Mouse (Mus musculus) limb, embryonic 13.5 days (tissue): ENCODE measurements at regions not wholly inside any gene's neighbourhood (a gene's known extent, or its start where the extent isn't known, plus 50 kb on each side); places are given as distances from the start of the nearest gene placed in this dataset.

Source experiments
- ATAC-seq: fragments of 200-750 bp; cut with Nextera tagmentation; 2 replicates; pipeline ENCODE4 v1.8.0; 2017; ENCODE audit warnings: low read depth, moderate number of reproducible peaks, moderate TSS enrichment; ENCODE audit not compliant: low FRiP score
- H3K27ac ChIP-seq: fragments of 300-500 bp; sonication (generic); 2 replicates; pipeline ENCODE4 v1.5.1; 2015; ENCODE audit warnings: inconsistent platforms, mild to moderate bottlenecking, moderate library complexity
- H3K27me3 ChIP-seq: fragments of 300-500 bp; sonication (generic); 2 replicates; pipeline ENCODE4 v1.6.1; 2015; ENCODE audit warnings: mild to moderate bottlenecking, inconsistent platforms
- H3K36me3 ChIP-seq: fragments of 300-500 bp; sonication (generic); 2 replicates; pipeline ENCODE4 v1.6.1; 2015; ENCODE audit warnings: inconsistent platforms, mild to moderate bottlenecking, moderate library complexity
- H3K4me1 ChIP-seq: fragments of 300-500 bp; sonication (generic); 2 replicates; pipeline ENCODE4 v1.6.1; 2015; ENCODE audit warnings: inconsistent platforms
- H3K4me2 ChIP-seq: fragments of 300-500 bp; sonication (generic); replicated peaks from 2 replicates; pipeline ENCODE4 v1.6.1; 2015; ENCODE audit warnings: inconsistent platforms, mild to moderate bottlenecking, moderate library complexity
- H3K4me3 ChIP-seq: fragments of 300-500 bp; sonication (generic); 2 replicates; pipeline ENCODE4 v1.5.1; 2015; ENCODE audit warnings: moderate library complexity, mild to moderate bottlenecking, inconsistent platforms
- H3K9ac ChIP-seq: fragments of 300-500 bp; sonication (generic); 2 replicates; pipeline ENCODE4 v1.6.1; 2015; ENCODE audit warnings: mild to moderate bottlenecking, inconsistent platforms
- H3K9me3 ChIP-seq: fragments of 300-500 bp; sonication (generic); 2 replicates; pipeline ENCODE4 v1.6.1; 2016; ENCODE audit warnings: inconsistent platforms
- WGBS: fragments of 180-500 bp; shearing (Covaris S2); methylation state at CpG from one replicate; pipeline ENCODE4 v1.1.7; 2015; 5-methylcytosine and 5-hydroxymethylcytosine counted together

DNA sequence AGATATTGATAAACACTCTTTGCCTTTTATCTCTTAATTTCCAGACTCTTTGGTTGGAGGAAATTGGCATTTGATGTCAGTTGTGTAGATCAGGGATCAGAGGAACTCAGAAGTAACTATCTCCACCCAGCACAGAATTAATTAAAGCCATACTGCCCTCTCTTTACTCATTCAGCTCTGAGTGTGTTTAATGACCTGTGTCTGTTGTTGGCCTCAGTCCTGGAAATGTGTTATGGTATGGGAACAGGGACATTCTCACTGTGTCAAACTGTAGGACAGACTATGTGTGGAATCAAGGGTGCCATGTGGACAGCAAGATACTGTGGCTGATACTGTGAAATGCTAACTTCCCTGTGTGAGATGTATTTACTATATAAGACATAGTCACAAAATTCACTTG is 151.3 kb upstream of the Nrp1 start:
- H3K4me2 ChIP-seq = no peak overlapping the region
- 0 out of 2 replicates have a peak, but pooled peaks cover 3% of the 10 kb centered on the region for H3K4me1 ChIP-seq
- no peaks in the 10 kb centered on the region for H3K9me3 ChIP-seq
- H3K4me3 ChIP-seq = no peak overlapping the region
- no peaks in the 10 kb centered on the region for H3K36me3 ChIP-seq
- ATAC-seq = no peak
- H3K27me3 ChIP-seq = no peaks in the 10 kb centered on the region
- no peak overlapping the region for H3K27ac ChIP-seq
- H3K9ac ChIP-seq = no peak overlapping the region

DNA sequence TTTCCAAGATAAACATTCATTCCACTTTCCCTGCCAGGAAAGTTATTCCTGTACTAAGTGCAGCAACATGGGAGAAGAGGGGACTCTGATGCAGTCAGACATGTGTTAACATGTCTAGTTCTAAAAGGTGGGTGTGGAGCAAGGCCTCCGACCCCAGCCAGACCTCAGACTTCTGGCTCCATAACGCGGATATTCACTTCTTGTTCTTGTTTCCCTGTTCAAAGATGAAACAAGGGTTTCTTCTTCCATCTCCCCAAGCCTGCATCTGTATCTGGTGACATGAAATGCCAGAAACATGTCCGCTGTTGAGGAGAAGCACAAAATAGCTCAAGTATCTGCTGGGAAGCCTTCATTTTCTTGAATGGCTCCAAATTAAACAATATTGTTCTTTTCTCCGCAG is 147.6 kb upstream of the Nrp1 start:
- Histone ChIP-seq H3K9ac (no peak overlapping the region), H3K4me2 (no peak overlapping the region), H3K27ac (no peak overlapping the region), H3K36me3 (no peaks in the 10 kb centered on the region), H3K27me3 (no peaks in the 10 kb centered on the region), H3K9me3 (no peaks in the 10 kb centered on the region), H3K4me1 (0 out of 2 replicates have a peak, but pooled peaks cover 9% of the 10 kb centered on the region), H3K4me3 (no peak overlapping the region)
- WGBS = 77% methylated on average over 5 of the region's 5 CpGs
- ATAC-seq = no peak

DNA sequence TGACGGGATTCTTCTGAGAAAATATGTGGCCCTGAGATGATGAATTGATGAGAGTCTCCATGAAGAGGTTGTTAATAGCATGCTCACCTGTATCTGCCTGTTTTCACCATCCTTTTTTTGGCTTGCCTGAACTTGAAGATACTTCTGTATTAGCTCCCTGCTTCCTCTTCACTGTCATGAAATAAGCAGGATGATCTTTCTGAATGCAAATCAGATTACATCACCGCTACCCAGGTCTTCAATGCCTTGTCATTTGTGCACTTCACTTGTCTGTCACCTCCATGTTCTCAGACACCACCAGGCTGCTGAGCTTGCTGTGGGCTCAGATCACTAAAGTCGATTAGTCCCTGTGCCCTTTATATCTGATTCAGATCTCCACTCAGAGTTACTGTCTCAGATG is 146.2 kb upstream of the Nrp1 start:
- 82% methylated on average over 3 of the region's 3 CpGs for WGBS
- ATAC-seq = no peak
- Histone ChIP-seq H3K36me3 (no peaks in the 10 kb centered on the region), H3K9me3 (no peaks in the 10 kb centered on the region), H3K4me1 (0 out of 2 replicates have a peak, but pooled peaks cover 9% of the 10 kb centered on the region), H3K9ac (no peak overlapping the region), H3K27me3 (no peaks in the 10 kb centered on the region), H3K4me3 (no peak overlapping the region), H3K27ac (no peak overlapping the region), H3K4me2 (no peak overlapping the region)

DNA sequence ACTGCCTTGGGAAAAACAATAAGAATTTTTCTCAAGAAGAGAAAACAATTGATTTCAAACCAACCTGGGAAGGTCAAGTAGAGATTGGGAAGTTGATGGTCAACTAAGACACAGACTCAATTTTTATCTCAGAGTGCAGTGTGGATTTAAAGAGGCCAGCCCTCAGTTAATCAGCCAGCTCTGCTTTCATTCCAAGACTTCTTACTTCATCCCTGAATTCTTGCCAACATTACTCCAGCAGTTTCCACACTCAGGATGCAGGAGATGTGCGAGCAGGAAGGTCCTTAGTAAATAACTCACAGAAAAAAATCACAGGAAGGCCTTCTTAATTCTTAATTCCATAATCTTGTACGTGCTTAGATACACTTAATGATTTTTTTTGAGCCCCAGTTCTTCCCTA is 144.1 kb upstream of the Nrp1 start:
- no peaks in the 10 kb centered on the region for H3K36me3 ChIP-seq
- no peak overlapping the region for H3K4me2 ChIP-seq
- no peaks in the 10 kb centered on the region for H3K27me3 ChIP-seq
- ATAC-seq = no peak
- H3K9me3 ChIP-seq = no peaks in the 10 kb centered on the region
- H3K9ac ChIP-seq = no peak overlapping the region
- no peak overlapping the region for H3K4me3 ChIP-seq
- 0 out of 2 replicates have a peak, but pooled peaks cover 9% of the 10 kb centered on the region for H3K4me1 ChIP-seq
- 62% methylated on average over 2 of the region's 2 CpGs for WGBS
- no peak overlapping the region for H3K27ac ChIP-seq

DNA sequence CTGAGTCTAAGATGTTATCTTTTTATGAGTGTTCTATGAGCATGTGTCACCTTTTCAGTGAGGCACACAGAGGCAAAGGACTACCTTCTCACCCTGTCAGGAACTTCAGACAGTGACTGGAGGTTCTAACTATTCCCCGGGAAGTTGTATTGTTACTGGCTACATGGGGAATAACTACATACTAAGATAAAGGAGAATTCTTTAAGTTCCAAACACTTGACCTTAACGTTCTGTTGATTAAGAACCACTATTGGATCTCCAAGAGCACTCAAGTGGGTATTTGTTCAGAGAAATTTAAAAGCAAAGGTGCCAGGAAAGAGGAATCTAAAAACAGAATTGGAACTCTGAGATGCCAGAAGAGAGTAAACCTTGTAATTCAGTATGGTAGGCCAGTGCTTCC is 139.5 kb upstream of the Nrp1 start:
- H3K27me3 ChIP-seq = no peaks in the 10 kb centered on the region
- 0 out of 2 replicates have a peak, but pooled peaks cover 9% of the 10 kb centered on the region for H3K4me1 ChIP-seq
- H3K4me2 ChIP-seq = no peak overlapping the region
- H3K9ac ChIP-seq = no peak overlapping the region
- no peak for ATAC-seq
- H3K4me3 ChIP-seq = no peak overlapping the region
- H3K27ac ChIP-seq = no peak overlapping the region
- H3K36me3 ChIP-seq = no peaks in the 10 kb centered on the region
- WGBS = 78% methylated on average over 2 of the region's 2 CpGs
- H3K9me3 ChIP-seq = no peaks in the 10 kb centered on the region

DNA sequence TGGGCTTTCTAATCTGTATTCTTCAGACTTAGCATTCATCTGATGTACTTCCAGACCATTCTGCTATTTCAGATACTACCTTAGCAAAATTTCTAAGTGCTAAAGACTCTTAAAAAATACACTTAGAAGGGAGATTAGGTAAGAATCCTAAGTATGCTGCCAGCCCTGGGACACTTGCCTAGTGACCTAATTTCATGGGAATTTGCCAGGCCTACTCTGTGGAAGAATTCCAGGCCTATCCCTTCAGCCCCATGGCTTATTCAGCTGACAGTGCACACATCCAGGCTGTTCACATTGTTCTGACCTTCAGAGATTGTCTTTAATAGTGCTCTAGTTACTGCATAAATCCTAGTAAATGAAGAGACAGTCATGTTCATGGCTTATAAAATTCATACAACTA is 138.9 kb upstream of the Nrp1 start:
- no peak for ATAC-seq
- Histone ChIP-seq H3K4me1 (0 out of 2 replicates have a peak, but pooled peaks cover 4% of the 10 kb centered on the region), H3K36me3 (no peaks in the 10 kb centered on the region), H3K9me3 (no peaks in the 10 kb centered on the region), H3K4me2 (no peak overlapping the region), H3K4me3 (no peak overlapping the region), H3K27ac (no peak overlapping the region), H3K9ac (no peak overlapping the region), H3K27me3 (no peaks in the 10 kb centered on the region)

DNA sequence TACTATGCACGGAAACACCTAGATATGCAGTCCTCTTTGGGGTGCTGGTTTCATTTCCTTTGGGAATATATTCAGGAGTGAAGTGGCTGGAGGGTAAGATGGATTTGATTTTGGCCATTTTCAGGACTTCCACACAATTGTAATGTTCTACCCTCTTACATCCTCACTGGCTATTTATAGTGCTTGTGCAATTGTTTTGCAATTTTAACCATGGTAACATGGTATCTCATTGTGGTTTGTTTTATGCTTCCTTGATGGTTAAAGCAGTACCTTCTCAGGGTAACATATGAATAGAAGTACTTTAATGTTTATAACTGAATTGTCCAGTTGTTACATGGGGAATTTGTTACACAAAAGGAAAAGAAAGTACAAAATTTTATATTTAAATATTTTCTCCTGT is 135.3 kb upstream of the Nrp1 start:
- 83% methylated on average over 1 of the region's 1 CpGs for WGBS
- Histone ChIP-seq H3K4me2 (no peak overlapping the region), H3K36me3 (no peaks in the 10 kb centered on the region), H3K4me3 (no peak overlapping the region), H3K4me1 (0 out of 2 replicates have a peak, but pooled peaks cover 3% of the 10 kb centered on the region), H3K27me3 (no peaks in the 10 kb centered on the region), H3K27ac (no peak overlapping the region), H3K9me3 (no peaks in the 10 kb centered on the region), H3K9ac (no peak overlapping the region)
- no peak for ATAC-seq

DNA sequence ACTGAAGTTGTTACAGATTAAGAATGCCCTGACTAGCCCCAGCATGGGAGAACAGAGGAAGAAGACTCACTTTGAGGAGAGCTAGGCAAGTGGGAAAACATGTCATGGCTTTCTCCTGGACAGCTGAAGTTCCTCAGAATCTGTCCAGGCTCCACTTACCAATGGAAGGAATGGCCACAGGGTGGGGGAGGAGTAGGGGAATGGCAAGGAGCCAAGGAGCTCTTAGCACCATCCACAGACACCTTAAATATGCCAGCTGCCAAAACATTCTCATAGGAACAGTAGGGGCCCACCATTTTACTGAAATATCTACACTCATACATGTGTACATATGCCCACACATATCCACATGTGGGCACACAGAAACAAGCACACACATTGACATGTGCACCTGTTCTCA is 134.9 kb upstream of the Nrp1 start:
- H3K4me1 ChIP-seq = 0 out of 2 replicates have a peak, but pooled peaks cover 3% of the 10 kb centered on the region
- no peak overlapping the region for H3K4me2 ChIP-seq
- no peak for ATAC-seq
- no peaks in the 10 kb centered on the region for H3K36me3 ChIP-seq
- no peak overlapping the region for H3K4me3 ChIP-seq
- no peak overlapping the region for H3K9ac ChIP-seq
- H3K9me3 ChIP-seq = no peaks in the 10 kb centered on the region
- no peak overlapping the region for H3K27ac ChIP-seq
- no peaks in the 10 kb centered on the region for H3K27me3 ChIP-seq

DNA sequence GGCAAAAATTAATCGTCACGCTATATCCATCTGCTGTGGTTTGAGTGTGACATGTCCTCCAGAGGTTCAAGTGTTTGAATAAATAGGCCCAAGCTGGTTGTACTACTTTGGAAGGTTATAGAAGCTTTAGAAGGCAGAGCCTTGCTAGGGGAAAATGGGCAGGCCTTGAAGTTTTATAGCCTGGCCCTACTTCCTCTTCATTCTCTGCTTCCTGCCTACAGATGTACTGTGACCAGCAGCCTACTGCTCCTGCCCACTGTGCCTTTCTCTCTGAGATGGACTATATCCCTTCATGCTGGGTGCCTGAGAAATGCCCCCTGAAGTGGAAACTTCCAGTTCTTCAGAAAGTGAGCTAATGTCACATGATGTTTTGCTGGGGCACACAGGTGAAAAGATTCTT is 133.3 kb upstream of the Nrp1 start:
- Histone ChIP-seq H3K27me3 (no peaks in the 10 kb centered on the region), H3K4me3 (no peak overlapping the region), H3K27ac (no peak overlapping the region), H3K9me3 (no peaks in the 10 kb centered on the region), H3K4me2 (no peak overlapping the region), H3K4me1 (no peaks in the 10 kb centered on the region), H3K36me3 (no peaks in the 10 kb centered on the region), H3K9ac (no peak overlapping the region)
- no peak for ATAC-seq
- 92% methylated on average over 2 of the region's 2 CpGs for WGBS

DNA sequence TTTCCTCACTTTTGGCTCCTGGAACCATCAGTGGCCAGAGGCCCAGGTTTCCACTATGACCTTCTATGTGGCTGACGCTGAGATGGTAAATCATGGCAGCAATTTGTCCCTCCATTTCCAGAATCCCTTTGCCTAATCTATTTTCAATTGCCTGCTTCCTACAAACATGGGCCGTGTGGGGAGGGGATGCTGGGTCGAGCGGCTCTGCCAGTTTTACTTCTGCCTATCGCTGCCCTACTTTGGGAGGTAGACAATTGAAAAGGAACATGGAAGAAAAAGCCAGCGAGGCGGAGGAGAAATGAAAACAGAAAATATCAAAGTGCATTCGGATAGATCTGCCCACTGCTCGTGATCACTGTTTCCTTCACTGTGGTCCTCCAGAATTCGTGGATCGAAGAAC is 123.3 kb upstream of the Nrp1 start:
- no peak overlapping the region for H3K4me2 ChIP-seq
- no peak for ATAC-seq
- H3K36me3 ChIP-seq = no peaks in the 10 kb centered on the region
- WGBS = 48% methylated on average over 11 of the region's 11 CpGs
- no peaks in the 10 kb centered on the region for H3K27me3 ChIP-seq
- H3K9ac ChIP-seq = no peak overlapping the region
- peaks cover 12% of the 10 kb centered on the region for H3K4me1 ChIP-seq
- no peak overlapping the region for H3K4me3 ChIP-seq
- no peaks in the 10 kb centered on the region for H3K9me3 ChIP-seq
- no peak overlapping the region for H3K27ac ChIP-seq

DNA sequence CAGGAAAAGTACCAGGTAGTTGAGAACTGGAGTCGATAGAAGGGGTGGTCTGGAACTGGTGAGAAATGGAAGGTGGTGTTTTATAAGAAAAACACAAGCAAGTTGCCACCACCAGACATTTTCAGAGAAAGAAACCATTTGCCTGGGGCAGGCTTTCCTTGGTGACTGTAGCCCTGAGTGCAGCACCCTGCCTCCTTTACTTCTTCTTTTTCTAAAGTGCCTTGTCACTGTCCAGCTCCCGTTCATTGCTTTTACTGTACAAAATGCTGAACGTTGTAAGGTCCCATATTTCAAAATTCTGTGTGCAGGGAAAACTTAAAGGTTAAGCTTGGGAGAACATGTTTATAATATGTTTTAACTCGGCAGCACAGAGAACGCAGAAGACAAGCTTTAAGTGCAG is 122.9 kb upstream of the Nrp1 start:
- H3K27ac ChIP-seq = no peak overlapping the region
- no peaks in the 10 kb centered on the region for H3K27me3 ChIP-seq
- 62% methylated on average over 5 of the region's 5 CpGs for WGBS
- H3K4me3 ChIP-seq = no peak overlapping the region
- no peaks in the 10 kb centered on the region for H3K36me3 ChIP-seq
- no peaks in the 10 kb centered on the region for H3K9me3 ChIP-seq
- H3K9ac ChIP-seq = no peak overlapping the region
- H3K4me1 ChIP-seq = peaks cover 12% of the 10 kb centered on the region
- no peak for ATAC-seq
- no peak overlapping the region for H3K4me2 ChIP-seq

DNA sequence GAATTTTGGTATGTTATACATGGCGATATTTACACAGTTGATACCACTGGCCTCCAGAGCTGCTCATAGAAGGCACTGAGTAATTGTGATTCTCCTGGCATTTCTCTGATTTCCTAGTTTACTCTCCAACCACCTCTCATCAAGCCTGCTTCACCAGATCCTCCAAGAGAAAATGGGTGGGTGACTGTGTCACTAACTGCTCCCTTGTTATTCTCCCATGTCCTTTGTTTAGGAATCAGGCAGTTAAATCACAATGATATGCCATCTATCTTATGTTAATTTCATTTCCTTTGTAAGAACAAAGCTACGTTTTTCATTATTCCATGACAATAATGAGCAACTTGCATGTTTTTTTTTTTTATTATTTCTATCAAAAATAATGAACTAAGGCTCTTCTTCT is 122.3 kb upstream of the Nrp1 start:
- Histone ChIP-seq H3K9me3 (no peaks in the 10 kb centered on the region), H3K4me3 (no peak overlapping the region), H3K27ac (no peak overlapping the region), H3K9ac (no peak overlapping the region), H3K27me3 (no peaks in the 10 kb centered on the region), H3K36me3 (no peaks in the 10 kb centered on the region), H3K4me1 (peaks cover 12% of the 10 kb centered on the region), H3K4me2 (no peak overlapping the region)
- 90% methylated on average over 2 of the region's 2 CpGs for WGBS
- no peak for ATAC-seq

DNA sequence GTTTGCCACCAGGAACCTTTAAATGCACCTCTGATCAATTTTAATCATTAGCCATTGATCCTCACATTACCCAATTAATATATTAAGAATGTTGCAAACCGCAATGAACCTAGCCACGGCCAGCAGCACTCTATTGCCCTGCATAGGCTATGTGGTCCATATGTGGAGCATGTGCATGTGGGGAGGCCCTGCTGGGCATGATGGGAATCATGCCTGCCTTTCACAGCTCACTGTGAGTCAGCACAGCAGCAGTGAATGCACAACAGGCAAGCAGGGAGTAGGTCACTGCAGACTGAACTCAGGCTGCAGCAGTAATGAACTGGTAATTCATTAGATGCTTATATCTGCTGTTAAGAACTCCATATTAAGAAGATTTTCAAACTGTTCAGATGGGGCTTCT is 119.5 kb upstream of the Nrp1 start:
- Histone ChIP-seq H3K4me1 (peaks cover 6% of the 10 kb centered on the region; the same call in 1 of the 2 replicates), H3K27ac (no peak overlapping the region), H3K27me3 (no peaks in the 10 kb centered on the region), H3K4me2 (no peak overlapping the region), H3K9me3 (no peaks in the 10 kb centered on the region), H3K9ac (no peak overlapping the region), H3K4me3 (no peak overlapping the region), H3K36me3 (no peaks in the 10 kb centered on the region)
- no peak for ATAC-seq
- WGBS = 67% methylated on average over 2 of the region's 2 CpGs
